Mouse (Mus musculus) large intestine, adult 2 months (tissue): ENCODE measurements around the gene Hpgd. TPM values are rescaled to one million over a fixed set of nuclear protein-coding genes. Genes with fewer than 3 reads are reported as not detected.

ENCODE experiments used
- DNase-seq: peaks from one replicate; pipeline ENCODE4 v3.0.0-alpha.2; 2012; ENCODE audit warnings: low read depth, low spot score
- WGBS: fragments of 180-500 bp; shearing (Covaris S2); methylation state at CpG from one replicate; pipeline ENCODE4 v1.1.7; 2018; 5-methylcytosine and 5-hydroxymethylcytosine counted together
- polyA plus RNA-seq: library from polyadenylated mRNA; depleted of rRNA; stranded (reverse); fragments of >200 nt; gene quantifications from 2 replicates; pipeline ENCODE4 v1.2.3, GENCODE M21; 2012

The Hpgd gene
- polyA plus RNA-seq, 1 experiment = 21.8 TPM

GRCm38 (mm10) chr8:56313622-56314021, 19.2 kb downstream of the Hpgd start:
- DNase-seq = no peak
- WGBS = 66% methylated on average over 2 of the region's 2 CpGs

GRCm38 (mm10) chr8:56315189-56315588, 20.8 kb downstream of the Hpgd start:
- DNase-seq = no peak
- WGBS = 85% methylated on average over 3 of the region's 3 CpGs

GRCm38 (mm10) chr8:56323276-56323675, 28.9 kb downstream of the Hpgd start:
- 25% methylated on average over 1 of the region's 1 CpGs for WGBS
- no peak for DNase-seq

- DNase-seq = no peak
- 62% methylated on average over 3 of the region's 3 CpGs for WGBS
These were observed 33.3 kb downstream of the Hpgd start for GRCm38 (mm10) chr8:56327709-56328108.

GRCm38 (mm10) chr8:56328130-56328542, 33.8 kb downstream of the Hpgd start:
- 79% methylated on average over 3 of the region's 3 CpGs for WGBS
- no peak for DNase-seq

- DNase-seq = no peak
- 33% methylated on average over 9 of the region's 9 CpGs for WGBS
These were observed 41.1 kb downstream of the Hpgd start for GRCm38 (mm10) chr8:56335390-56336000.

- DNase-seq = no peak
- WGBS = 74% methylated on average over 8 of the region's 8 CpGs
These were observed 42.4 kb downstream of the Hpgd start for GRCm38 (mm10) chr8:56336771-56337170.

- DNase-seq = no peak
- WGBS = 69% methylated on average over 6 of the region's 6 CpGs
These were observed 49.1 kb downstream of the Hpgd start for GRCm38 (mm10) chr8:56343505-56343904.

GRCm38 (mm10) chr8:56343940-56344339, 49.6 kb downstream of the Hpgd start:
- DNase-seq = no peak
- 18% methylated on average over 2 of the region's 2 CpGs for whole genome bisulfite sequencing

GRCm38 (mm10) chr8:56344359-56344758, 50.0 kb downstream of the Hpgd start:
- 40% methylated on average over 1 of the region's 1 CpGs for WGBS
- peak; percentile 78 for DNase-seq

- 31% methylated on average over 5 of the region's 5 CpGs for WGBS
- peak; percentile 76 for DNase-seq
These were observed 51.4 kb downstream of the Hpgd start for GRCm38 (mm10) chr8:56345641-56346420.

GRCm38 (mm10) chr8:56363180-56363579, 68.8 kb downstream of the Hpgd start:
- WGBS = 83% methylated on average over 2 of the region's 2 CpGs

More at GRCm38 (mm10) chr8:56363180-56363579, 68.8 kb downstream of the Hpgd start:
- DNase-seq = no peak
